Mouse (Mus musculus) lung, postnatal 10 days (tissue): ENCODE data around the gene Zfp729a.
A peak's percentile ranks its signal among the peaks of the same experiment; 100 is the strongest.
"Not testable (repeated sequence)": the region's sequence is repeated elsewhere in the genome, so short reads cannot be mapped to it uniquely, and the experiment has no call there.

ENCODE experiments used
- DNase-seq: peaks from one replicate; pipeline ENCODE4 v3.0.0; 2021

The Zfp729a gene

DNA sequence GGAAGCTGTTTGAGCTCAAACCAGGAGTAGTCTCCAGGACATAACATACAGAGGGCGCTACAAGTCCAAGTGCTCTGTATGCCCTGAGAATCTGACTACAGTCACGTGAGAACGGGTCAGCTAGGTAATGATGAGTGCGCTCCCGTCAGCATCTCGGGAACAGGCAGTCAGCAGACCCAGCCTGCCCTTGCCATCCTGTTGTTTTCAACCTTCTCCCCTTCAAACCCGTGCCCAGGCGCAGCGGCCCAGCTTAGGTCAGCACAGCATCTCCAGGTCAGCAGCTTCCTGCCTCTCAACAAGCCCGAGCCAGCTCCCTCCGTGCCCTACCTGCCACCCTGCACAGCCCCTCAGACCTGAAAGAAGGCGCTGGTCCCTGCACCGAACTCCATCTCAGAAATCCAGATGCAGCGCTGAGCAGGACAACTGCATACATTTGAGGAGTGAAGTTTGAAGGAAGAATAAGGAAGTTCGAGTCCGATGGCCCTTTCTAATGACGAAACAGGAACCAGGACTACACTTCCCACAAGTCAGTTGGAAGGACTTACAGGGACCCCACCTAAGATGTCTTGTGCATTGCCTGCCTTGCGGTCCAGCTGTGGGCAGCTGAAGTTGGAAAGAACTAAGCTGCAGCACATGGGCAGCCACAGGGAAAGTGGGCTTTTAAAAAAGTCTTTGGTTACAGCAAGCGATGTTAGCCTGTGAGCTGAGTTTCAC lies at the start of gene Zfp729a, which contains the start of gene Gm49345:
Zfp729a (minus strand) TSS at position 498 of the 714 bp plus-strand sequence.
Gm49345 (minus strand) TSS at position 476 of the 714 bp plus-strand sequence.
- peak; percentile 92 for DNase-seq

DNA sequence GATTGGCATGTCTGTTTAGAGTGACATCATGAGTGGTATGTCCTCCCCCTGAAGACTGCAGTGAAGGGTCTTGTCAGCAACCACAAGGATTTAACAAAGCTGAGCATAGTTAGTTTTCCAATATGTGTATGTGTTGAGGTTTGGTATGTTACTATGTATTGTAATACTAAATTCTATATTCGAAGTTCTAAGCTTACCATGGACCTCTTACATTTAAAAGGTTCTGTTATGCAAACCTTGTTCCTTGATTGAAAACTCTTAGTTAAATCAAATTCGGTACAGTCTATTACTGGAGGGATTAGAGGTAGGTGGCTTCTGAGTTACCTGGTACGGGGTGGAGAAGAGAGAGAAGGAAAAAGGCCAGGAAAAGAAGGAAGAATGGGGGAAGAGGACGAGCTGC lies 49.4 kb upstream of the Zfp729a start, which contains the start of gene Zfp738:
Zfp738 (minus strand) TSS at position 101 of the 400 bp plus-strand sequence.
- DNase-seq = no peak

DNA sequence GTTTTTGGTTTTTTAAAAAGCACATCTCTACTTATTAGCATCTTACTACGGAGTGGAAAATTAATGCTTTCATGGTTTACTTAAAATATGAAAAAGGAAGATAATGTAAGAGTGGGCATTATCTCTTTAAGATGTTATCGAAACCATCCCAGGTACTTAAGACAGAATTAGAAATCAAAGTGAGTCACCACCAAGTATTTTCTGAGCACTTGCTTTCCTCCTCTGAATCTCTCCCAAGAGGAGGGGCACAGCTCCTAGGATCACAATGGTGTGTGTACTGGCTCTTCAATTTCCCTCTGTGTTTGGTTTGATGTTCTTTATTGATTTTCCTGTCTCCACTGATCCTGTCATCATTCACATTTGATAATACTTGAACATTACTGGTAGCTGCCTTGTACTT lies 46.2 kb upstream of the Zfp729a start:
- DNase-seq = not testable (repeated sequence)

DNA sequence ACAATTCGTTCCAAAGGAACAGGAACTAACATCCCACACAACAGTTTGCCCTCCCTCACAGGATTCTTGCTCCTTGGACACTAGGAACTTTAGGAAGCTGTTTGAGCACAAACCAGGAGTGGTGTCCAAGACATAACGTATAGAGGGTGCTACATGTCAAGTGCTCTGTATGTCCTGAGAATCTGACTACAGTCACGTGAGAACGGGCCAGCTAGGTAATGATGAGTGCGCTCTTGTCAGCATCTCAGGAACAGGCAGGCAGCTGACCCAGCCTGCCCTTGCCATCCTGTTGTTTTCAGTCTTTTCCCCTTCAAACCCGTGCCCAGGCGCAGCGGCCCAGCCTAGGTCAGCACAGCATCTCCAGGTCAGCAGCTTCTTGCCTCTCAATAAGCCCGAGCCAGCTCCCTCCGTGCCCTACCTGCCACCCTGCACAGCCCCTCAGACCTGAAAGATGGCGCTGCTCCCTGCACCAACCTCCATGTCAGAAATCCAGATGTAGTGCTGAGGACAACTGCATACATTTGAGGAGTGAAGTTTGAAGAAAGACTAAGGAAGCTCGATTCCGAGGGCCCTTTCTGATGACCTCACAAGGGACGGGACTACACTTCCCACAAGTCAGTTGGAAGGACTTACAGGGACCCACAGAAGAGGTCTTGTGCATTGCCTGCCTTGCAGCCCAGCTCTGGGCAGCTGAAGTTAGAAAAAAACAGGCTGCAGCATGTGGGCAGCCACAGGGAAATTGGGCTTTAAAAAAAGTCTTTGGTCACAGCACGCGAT lies 45.6 kb upstream of the Zfp729a start:
- peak; percentile 92 for DNase-seq

DNA sequence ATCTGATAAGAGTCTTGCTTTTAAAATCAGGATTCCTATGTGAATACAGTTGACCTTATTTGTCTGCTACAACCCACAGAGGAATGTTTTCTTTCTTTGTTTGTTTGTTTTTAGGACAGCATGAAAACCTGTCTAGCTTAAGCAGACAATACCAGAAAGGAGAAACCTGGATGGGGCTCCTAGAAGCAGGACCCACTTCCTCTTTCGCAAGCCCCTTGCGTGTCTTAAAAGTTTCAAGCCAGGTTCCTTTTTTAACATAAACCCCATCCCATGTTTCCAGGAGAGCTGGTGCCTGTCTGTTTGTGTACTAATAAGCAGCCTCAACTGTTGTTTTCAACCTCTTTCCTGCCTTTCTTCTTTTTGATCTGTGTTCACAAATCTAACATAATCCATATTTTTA lies 37.3 kb upstream of the Zfp729a start:
- no peak for DNase-seq

DNA sequence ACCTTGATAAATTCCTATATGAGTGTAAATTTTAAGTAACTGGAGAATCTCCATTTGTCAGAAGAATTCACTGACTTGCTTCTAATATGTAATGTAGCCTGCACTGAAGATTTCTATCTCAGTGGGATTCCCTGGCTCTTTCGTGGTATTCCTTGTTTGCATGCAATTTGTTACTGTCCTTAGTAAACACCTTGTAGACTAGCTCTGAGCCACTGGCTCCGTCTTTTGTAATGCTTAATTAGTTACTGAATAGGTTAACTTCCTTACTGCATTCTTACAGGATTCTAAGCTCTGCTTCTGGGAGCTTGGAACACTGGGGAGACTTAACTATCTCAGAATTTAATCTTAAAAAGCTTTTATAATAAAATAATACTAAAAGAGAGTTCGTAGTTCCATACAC lies 14.9 kb upstream of the Zfp729a start:
- no peak for DNase-seq

DNA sequence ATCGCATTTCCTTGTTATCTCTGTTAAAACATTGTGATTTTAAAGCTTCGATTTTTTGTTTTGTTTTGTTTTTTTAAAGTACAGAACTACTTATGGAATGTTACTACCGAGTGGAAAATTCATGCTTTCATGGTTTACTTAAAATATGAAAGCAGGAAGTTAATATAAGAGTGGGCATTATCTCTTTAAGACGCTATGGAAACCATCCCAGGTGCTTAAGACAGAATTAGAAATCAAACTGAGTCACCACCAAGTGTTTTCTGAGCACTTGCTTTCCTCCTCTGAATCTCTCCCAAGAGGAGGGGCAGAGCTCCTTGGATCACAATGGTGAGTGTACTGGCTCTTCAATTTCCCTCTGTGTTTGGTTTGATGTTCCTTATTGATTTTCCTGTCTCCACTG lies 27.5 kb downstream of the Zfp729a start:
- DNase-seq = no peak

DNA sequence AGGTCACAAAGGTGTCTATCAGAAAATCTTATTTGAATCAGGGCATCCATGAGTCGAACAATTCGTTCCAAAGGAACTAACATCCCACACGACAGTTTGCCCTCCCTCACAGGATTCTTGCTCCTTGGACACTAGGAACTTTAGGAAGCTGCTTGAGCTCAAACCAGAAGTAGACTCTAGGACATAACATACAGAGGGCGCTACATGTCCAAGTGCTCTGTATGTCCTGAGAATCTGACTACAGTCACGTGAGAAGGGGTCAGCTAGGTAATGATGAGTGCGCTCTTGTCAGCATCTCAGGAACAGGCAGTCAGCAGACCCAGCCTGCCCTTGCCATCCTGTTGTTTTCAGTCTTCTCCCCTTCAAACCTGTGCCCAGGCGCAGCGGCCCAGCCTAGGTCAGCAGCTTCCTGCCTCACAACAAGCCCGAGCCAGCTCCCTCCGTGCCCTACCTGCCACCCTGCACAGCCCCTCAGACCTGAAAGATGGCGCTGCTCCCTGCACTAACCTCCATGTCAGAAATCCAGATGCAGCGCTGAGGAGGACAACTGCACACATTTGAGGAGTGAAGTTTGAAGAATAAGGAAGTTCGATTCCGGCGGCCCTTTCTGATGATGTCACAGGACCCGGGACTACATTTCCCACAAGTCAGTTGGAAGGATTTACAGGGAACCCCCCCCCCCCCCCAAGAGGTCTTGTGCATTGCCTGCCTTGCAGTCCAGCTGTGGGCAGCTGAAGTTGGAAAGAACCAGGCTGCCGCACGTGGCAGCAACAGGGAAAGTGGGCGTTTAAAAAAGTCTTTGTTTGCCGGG lies 28.3 kb downstream of the Zfp729a start, which contains the start of gene Zfp729b:
Zfp729b (minus strand) TSS at position 642 of the 811 bp plus-strand sequence.
- peak; percentile 95 for DNase-seq

DNA sequence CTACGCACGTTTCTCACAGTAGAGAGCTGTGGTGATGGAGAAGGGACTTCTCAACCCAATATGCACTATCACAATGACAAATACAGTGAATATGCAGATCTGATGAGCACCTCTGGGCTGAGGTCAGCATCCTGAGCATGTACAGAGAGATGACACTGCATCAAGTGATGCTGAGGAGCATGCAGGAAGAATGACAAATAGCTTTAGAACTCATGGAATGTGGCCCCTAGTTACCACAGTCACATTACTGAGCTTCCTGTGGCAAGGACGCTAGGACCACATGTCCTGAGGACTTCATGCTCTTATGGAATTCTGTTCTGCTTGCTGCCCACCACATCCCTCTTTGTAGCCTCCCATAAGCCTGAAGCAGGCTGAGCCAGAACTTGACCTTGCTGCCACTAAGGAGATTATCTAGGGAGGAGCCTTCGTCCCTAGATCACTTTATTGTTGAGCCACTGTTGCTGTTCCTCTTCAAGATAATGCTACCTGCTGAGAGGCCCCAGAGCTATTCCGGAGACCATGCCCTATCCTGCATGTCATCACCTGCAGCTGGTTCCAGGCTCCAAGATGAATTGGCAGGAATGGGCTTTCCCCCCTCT lies 64.9 kb downstream of the Zfp729a start:
- no peak for DNase-seq
